Mouse (Mus musculus) neural tube, embryonic 13.5 days (tissue): Measurements from ENCODE around the gene Gm20509. TPM values are rescaled to one million over a fixed set of nuclear protein-coding genes. Genes with fewer than 3 reads are reported as not detected.

Experiments
- ATAC-seq: fragments of 200-750 bp; cut with Nextera tagmentation; 2 replicates; pipeline ENCODE4 v1.8.0; 2017; ENCODE audit warnings: low read depth, mild to moderate bottlenecking, moderate TSS enrichment, moderate library complexity
- H3K27ac ChIP-seq: fragments of 300-500 bp; sonication (generic); replicated peaks from 2 replicates; pipeline ENCODE4 v1.5.1; 2015; ENCODE audit warnings: moderate library complexity, mild to moderate bottlenecking, inconsistent platforms
- H3K27me3 ChIP-seq: fragments of 300-500 bp; sonication (generic); 2 replicates; pipeline ENCODE4 v1.6.1; 2015; ENCODE audit warnings: mild to moderate bottlenecking, inconsistent platforms
- H3K36me3 ChIP-seq: fragments of 300-500 bp; sonication (generic); 2 replicates; pipeline ENCODE4 v1.6.1; 2015; ENCODE audit warnings: mild to moderate bottlenecking, inconsistent platforms
- H3K4me1 ChIP-seq: fragments of 300-500 bp; sonication (generic); replicated peaks from 2 replicates; pipeline ENCODE4 v1.6.1; 2015; ENCODE audit warnings: inconsistent platforms
- H3K4me2 ChIP-seq: fragments of 300-500 bp; sonication (generic); 2 replicates; pipeline ENCODE4 v1.6.1; 2015; ENCODE audit warnings: inconsistent platforms, mild to moderate bottlenecking, moderate library complexity
- H3K4me3 ChIP-seq: fragments of 300-500 bp; sonication (generic); 2 replicates; pipeline ENCODE4 v1.5.1; 2015; ENCODE audit warnings: mild to moderate bottlenecking, inconsistent platforms
- H3K9ac ChIP-seq: fragments of 300-500 bp; sonication (generic); 2 replicates; pipeline ENCODE4 v1.6.1; 2015; ENCODE audit warnings: moderate library complexity, mild to moderate bottlenecking, inconsistent platforms
- H3K9me3 ChIP-seq: fragments of 300-500 bp; sonication (generic); 2 replicates; pipeline ENCODE4 v1.6.1; 2016; ENCODE audit warnings: inconsistent platforms
- WGBS: fragments of 180-500 bp; shearing (Covaris S2); methylation state at CpG from one replicate; pipeline ENCODE4 v1.1.7; 2015; 5-methylcytosine and 5-hydroxymethylcytosine counted together
- polyA plus RNA-seq: library from polyadenylated mRNA; unstranded; fragments of >200 nt; fragmentation: Nextera tagmentation; extraction: Ambion mirVana; gene quantifications from 2 replicates; pipeline ENCODE4 v1.2.1, GENCODE M21; 2015

The Gm20509 gene
- polyA plus RNA-seq, 1 experiment from 2014 or later: not detected

DNA sequence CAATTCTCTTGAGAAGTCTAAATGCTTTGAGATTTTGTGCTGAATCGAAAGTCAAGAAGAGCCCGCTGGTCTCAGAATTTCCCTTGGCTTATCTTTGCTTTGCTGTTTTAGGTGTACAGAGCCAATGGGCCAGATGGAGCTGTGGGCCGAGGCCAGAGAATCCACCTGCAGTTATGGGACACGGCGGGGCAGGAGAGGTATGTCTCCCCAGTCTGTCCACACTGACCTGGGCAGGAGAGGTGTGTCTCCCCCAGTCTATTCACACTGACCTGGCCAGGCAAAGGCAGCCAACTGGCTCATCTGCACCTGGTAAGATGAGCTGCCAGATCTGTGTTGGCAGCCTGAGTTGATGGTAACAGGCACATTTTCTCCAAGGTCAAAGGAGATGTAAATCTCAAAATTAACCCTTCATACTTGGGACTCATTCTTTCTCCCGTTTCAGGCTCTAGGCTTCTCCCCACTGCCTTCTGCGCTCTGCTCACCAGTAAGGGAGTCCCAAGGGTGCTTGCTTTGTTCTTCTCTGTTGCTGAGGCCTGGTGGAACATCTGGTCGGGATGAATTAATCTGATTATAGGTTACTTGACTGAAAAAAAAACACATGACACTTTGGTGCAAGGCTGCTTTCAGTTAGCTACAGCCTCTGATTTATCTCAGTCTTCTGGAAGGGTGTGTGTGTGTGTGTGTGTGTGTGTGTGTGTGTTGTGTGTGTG is 19.8 kb upstream of the Gm20509 start:
- ATAC-seq: no peak
- 83% methylated on average over 8 of the region's 8 CpGs for WGBS
- no peaks in the 10 kb centered on the region for H3K36me3 ChIP-seq
- H3K27me3 ChIP-seq: no peaks in the 10 kb centered on the region
- no peaks in the 10 kb centered on the region for H3K9me3 ChIP-seq
- no peaks in the 10 kb centered on the region for H3K4me1 ChIP-seq
- H3K4me2 ChIP-seq: no peak overlapping the region
- H3K4me3 ChIP-seq: no peak overlapping the region
- H3K9ac ChIP-seq: no peak overlapping the region
- H3K27ac ChIP-seq: no peak overlapping the region

DNA sequence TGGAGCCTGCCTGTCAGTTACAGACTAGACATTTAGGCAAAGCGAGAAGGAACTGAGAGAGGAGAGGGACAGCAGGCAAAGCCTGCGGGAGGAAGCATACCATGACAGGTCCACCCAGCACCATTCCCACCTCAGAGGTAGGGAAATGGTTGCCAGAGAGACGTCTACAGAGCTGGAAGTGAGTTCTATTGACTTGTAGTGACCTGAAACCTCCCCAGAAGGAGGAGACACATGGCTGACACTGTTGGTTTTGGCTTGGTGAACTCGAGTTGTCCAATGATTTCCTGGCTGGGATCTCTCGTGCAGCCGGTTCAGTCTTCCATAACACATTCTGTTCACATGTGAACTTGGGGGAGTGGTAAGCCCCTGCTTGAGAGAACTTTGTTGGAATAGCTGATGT is 18.3 kb upstream of the Gm20509 start:
- WGBS: 73% methylated on average over 6 of the region's 6 CpGs
- no peaks in the 10 kb centered on the region for H3K36me3 ChIP-seq
- no peak overlapping the region for H3K4me3 ChIP-seq
- no peak overlapping the region for H3K4me2 ChIP-seq
- no peak overlapping the region for H3K9ac ChIP-seq
- no peaks in the 10 kb centered on the region for H3K27me3 ChIP-seq
- no peak overlapping the region for H3K27ac ChIP-seq
- no peak for ATAC-seq
- H3K9me3 ChIP-seq: no peaks in the 10 kb centered on the region
- no peaks in the 10 kb centered on the region for H3K4me1 ChIP-seq

DNA sequence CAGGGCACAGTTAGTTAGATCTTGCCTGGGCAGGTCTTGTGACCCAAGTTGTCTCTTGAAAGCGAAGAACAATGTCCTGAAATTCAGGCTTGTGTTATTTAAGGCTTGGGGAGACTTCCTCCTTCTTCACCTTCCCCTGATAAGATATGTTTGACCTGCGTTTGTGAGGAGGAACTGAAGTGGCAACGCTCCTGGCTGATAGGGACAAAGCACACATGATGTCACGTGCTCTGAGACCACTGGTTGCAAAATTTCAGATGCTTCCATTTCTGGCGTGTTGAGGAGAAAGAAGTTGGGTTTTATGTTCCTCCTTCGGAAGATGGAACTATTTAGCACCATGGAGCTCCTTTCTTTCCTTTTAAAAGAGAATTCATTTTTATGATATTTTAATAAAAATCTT is 16.4 kb upstream of the Gm20509 start:
- H3K4me3 ChIP-seq: no peak overlapping the region
- H3K27me3 ChIP-seq: no peaks in the 10 kb centered on the region
- H3K36me3 ChIP-seq: no peaks in the 10 kb centered on the region
- no peak for ATAC-seq
- no peak overlapping the region for H3K9ac ChIP-seq
- 83% methylated on average over 6 of the region's 6 CpGs for WGBS
- no peaks in the 10 kb centered on the region for H3K9me3 ChIP-seq
- H3K4me2 ChIP-seq: no peak overlapping the region
- no peaks in the 10 kb centered on the region for H3K4me1 ChIP-seq
- no peak overlapping the region for H3K27ac ChIP-seq

DNA sequence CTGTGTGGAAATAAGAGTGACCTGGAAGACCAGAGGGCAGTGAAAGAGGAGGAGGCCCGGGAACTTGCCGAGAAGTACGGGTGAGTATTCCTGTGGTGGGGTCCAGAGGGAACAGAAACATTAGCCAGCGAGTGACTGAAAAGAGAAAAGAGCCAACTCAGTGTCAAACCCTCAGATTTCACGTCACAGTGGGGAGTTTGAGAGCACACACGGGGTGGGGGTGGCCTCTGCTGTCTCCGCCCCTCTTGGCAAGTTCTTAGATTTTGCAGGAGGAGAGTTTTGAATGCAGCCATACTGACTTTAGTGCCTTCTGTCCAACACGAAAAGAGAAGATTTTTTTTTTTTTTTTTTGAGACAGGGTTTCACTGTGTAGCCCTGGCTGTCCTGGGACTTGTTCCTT is 15.1 kb upstream of the Gm20509 start:
- Histone ChIP-seq H3K9me3 (no peaks in the 10 kb centered on the region), H3K9ac (no peak overlapping the region), H3K4me3 (no peak overlapping the region), H3K27me3 (no peaks in the 10 kb centered on the region), H3K27ac (no peak overlapping the region), H3K36me3 (no peaks in the 10 kb centered on the region), H3K4me1 (no peaks in the 10 kb centered on the region), H3K4me2 (no peak overlapping the region)
- ATAC-seq: no peak
- 58% methylated on average over 8 of the region's 8 CpGs for WGBS

DNA sequence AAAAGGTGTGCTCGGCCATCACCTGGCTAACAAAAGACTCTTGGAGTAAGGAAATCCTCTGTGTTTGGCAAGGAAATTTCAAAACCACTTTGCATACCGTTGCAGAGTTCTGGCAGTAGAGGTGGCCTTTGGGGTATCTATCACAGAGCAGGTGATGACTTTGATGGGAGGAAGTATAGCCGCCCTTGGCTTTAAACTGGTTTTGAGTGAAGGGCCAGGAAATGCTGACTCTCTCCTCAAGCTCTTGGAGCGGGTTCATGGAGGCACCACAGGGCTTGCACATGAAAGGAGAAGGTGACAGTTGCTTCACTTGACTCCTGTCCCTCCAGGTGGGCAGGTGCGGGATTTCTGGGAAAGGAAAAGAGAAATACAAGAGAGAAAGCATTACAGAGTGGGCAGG is 14.7 kb upstream of the Gm20509 start:
- no peak overlapping the region for H3K9ac ChIP-seq
- no peaks in the 10 kb centered on the region for H3K4me1 ChIP-seq
- ATAC-seq: no peak
- H3K36me3 ChIP-seq: no peaks in the 10 kb centered on the region
- no peak overlapping the region for H3K27ac ChIP-seq
- no peaks in the 10 kb centered on the region for H3K9me3 ChIP-seq
- WGBS: 78% methylated on average over 5 of the region's 5 CpGs
- H3K4me2 ChIP-seq: no peak overlapping the region
- H3K4me3 ChIP-seq: no peak overlapping the region
- H3K27me3 ChIP-seq: peaks cover under 1% of the 10 kb centered on the region; the same call in 1 of the 2 replicates

DNA sequence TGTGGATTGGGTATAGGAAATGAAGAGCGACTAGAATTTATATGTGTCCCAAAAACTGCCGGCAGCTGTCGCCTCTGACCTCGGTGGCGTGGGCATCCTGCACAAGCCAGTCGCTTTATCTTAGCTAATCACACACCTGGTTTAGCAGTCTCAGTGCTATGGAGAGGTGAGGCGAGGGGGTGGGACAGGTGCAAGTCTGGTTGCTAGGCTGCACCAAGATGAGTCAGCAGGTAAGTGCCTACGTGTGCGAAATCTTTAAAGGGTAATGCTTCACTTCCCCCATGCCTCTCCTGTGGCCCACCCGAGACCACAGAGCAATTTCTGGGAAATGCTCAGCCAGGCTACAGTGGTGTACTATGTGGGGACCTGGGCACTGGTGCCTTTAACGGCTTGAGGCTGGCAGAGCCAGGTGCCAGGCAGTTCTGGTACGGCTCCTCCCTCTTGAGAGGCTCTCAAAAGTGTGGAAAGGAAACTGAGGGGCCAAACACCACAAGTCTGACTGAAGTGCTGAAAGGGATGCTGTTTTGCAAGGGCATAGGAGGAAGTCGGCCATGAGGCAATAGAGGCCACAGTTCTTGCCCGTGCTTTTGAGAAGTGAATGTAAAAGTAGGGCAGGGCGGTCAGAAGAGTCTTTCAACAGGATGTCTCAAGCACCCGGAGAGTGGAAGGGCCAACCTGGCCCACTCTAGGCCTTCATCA is 12.9 kb upstream of the Gm20509 start:
- no peak for ATAC-seq
- Histone ChIP-seq H3K4me2 (no peak overlapping the region), H3K27ac (no peak overlapping the region), H3K9ac (no peak overlapping the region), H3K36me3 (no peaks in the 10 kb centered on the region), H3K4me3 (no peak overlapping the region), H3K4me1 (no peaks in the 10 kb centered on the region), H3K27me3 (peaks cover 5% of the 10 kb centered on the region; the same call in 1 of the 2 replicates), H3K9me3 (no peaks in the 10 kb centered on the region)
- 75% methylated on average over 16 of the region's 16 CpGs for WGBS

DNA sequence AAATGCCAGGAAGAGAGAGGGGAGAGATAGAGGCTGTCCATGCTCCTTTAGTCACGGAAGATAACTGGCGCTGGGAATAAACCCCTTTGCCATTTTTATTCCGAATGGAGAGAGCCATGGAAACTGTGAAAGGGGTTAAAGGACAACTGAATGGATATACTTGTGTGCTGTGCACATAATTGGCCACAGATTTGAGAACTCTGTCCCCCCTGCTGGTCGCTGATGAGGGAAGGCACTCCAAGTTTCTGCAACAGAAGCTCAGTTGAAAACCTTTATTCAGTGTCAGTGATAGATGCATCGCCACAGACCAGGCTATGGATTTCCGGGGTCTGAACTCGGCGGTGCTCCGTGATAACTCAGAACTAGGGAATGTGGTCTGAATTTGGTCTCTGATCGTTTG is 12.1 kb upstream of the Gm20509 start:
- Histone ChIP-seq H3K27ac (no peak overlapping the region), H3K4me2 (no peak overlapping the region), H3K4me1 (0 out of 2 replicates have a peak, but pooled peaks cover 3% of the 10 kb centered on the region), H3K9ac (no peak overlapping the region), H3K36me3 (no peaks in the 10 kb centered on the region), H3K9me3 (no peaks in the 10 kb centered on the region), H3K27me3 (peaks cover 5% of the 10 kb centered on the region; the same call in 1 of the 2 replicates), H3K4me3 (no peak overlapping the region)
- 78% methylated on average over 10 of the region's 10 CpGs for WGBS
- ATAC-seq: no peak

DNA sequence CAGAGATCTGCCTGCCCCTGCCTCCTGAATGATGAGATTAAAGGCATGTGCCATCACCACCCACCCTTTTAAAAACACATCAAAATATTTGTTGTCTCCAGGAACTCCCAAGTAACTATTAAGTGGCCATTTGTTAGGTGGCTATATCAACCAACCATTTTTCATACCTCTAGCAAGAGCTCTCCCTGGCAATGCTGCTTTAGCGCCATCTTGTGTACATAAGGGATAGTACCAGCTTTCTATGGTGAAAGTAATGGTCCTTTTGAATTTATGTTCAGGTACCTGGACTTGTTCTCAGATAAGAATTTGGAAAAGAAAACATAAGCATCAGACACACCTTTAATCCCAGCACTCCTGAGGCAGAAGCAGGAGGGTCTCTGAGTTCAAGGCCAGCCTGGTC is 10.5 kb upstream of the Gm20509 start:
- WGBS: 0% methylated on average over 1 of the region's 1 CpGs
- Histone ChIP-seq H3K9ac (no peak overlapping the region), H3K9me3 (no peaks in the 10 kb centered on the region), H3K27me3 (peaks cover 10% of the 10 kb centered on the region; the same call in 1 of the 2 replicates), H3K4me3 (no peak overlapping the region), H3K27ac (no peak overlapping the region), H3K4me2 (no peak overlapping the region), H3K4me1 (0 out of 2 replicates have a peak, but pooled peaks cover 3% of the 10 kb centered on the region), H3K36me3 (no peaks in the 10 kb centered on the region)
- no peak; the same call in 1 of the 2 replicates for ATAC-seq

DNA sequence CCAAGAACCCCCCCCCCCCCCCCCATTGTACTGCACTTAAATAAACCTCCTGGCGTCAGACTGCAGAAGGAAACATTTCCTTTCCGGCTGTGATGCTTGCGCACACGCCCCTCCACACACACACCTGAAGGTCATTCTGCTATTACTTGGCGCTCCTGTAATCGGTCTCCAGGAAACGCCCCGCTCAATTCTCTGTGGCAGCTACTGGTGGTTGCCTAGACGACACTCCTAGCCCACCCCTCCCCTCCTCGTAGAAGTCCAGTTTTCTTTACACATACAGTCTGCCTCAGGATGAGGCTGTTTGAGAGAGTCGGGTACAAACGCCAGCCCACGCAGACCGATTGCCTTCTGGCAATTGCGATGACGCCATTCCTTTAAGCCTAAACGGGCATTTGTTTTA is 7.7 kb upstream of the Gm20509 start:
- peaks cover 10% of the 10 kb centered on the region; the same call in 1 of the 2 replicates for H3K27me3 ChIP-seq
- no peak overlapping the region for H3K27ac ChIP-seq
- no peak overlapping the region for H3K4me2 ChIP-seq
- H3K9me3 ChIP-seq: no peaks in the 10 kb centered on the region
- H3K4me1 ChIP-seq: 0 out of 2 replicates have a peak, but pooled peaks cover 3% of the 10 kb centered on the region
- ATAC-seq: peak; percentile 63; the same call in 1 of the 2 replicates
- H3K9ac ChIP-seq: 0 out of 2 replicates have a peak overlapping the region, but pooled peaks have one; percentile 22
- WGBS: 34% methylated on average over 17 of the region's 17 CpGs
- no peak overlapping the region for H3K4me3 ChIP-seq
- H3K36me3 ChIP-seq: no peaks in the 10 kb centered on the region

DNA sequence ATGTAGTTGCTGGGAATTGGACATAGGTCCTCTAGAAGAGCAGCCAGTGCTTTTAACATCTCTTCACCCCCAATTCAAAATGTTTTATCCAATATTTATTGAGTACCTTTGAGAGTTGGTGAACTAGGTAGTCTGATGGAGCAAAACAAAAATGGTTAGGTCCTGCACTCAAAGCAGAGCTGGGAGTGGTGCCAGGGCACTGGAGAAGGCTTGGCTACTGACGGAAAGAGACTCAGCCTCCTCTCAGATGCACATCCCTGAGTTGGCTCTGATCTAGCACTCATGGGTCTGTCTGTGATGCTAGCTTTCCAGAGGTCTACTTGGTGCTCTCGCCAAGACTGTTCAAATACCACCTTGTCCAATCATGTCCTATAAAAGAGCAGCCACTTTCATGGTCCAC is 4.4 kb upstream of the Gm20509 start:
- ATAC-seq: no peak
- WGBS: 90% methylated on average over 2 of the region's 2 CpGs
- no peak overlapping the region for H3K27ac ChIP-seq

DNA sequence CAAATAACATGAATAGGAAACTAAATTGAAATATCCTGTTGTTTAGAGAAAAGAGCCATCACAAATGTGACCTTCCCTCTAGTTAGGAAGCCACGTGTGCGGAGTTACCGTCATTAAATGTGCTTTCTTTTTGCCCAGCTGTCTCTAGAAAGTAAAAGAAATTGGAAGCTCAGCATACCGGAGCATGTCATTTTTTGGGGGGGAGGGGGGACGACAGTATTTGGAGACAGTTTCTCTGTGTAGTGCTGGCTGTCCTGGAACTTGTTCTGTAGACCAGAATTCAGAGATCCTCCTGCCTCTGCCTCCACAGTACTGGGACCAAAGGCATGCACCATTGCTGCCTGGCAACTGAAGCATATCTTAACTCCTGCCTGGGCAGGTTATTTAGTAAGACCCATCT is 734 bp upstream of the Gm20509 start, which contains the start of gene Khdc3:
Gene Khdc3 (plus strand): TSS at position 301 of the 400 bp plus-strand sequence.
- H3K27me3 ChIP-seq: peaks cover 45% of the 10 kb centered on the region
- no peaks in the 10 kb centered on the region for H3K9me3 ChIP-seq
- H3K4me1 ChIP-seq: peaks cover 6% of the 10 kb centered on the region
- no peak within 1 kb of the TSS for H3K9ac ChIP-seq
- ATAC-seq: no peak
- no peak within 1 kb of the TSS for H3K4me3 ChIP-seq
- no peaks in the 10 kb centered on the region for H3K36me3 ChIP-seq
- H3K27ac ChIP-seq: no peak within 1 kb of the TSS
- 88% methylated on average over 5 of the region's 5 CpGs for WGBS
- H3K4me2 ChIP-seq: no peak within 1 kb of the TSS

More for the DNA sequence above, 4.4 kb upstream of the Gm20509 start:
- peaks cover 17% of the 10 kb centered on the region for H3K27me3 ChIP-seq
- no peaks in the 10 kb centered on the region for H3K9me3 ChIP-seq
- H3K4me1 ChIP-seq: 0 out of 2 replicates have a peak, but pooled peaks cover 3% of the 10 kb centered on the region
- H3K9ac ChIP-seq: no peak overlapping the region
- H3K4me2 ChIP-seq: no peak overlapping the region
- H3K36me3 ChIP-seq: no peaks in the 10 kb centered on the region
- no peak overlapping the region for H3K4me3 ChIP-seq

DNA sequence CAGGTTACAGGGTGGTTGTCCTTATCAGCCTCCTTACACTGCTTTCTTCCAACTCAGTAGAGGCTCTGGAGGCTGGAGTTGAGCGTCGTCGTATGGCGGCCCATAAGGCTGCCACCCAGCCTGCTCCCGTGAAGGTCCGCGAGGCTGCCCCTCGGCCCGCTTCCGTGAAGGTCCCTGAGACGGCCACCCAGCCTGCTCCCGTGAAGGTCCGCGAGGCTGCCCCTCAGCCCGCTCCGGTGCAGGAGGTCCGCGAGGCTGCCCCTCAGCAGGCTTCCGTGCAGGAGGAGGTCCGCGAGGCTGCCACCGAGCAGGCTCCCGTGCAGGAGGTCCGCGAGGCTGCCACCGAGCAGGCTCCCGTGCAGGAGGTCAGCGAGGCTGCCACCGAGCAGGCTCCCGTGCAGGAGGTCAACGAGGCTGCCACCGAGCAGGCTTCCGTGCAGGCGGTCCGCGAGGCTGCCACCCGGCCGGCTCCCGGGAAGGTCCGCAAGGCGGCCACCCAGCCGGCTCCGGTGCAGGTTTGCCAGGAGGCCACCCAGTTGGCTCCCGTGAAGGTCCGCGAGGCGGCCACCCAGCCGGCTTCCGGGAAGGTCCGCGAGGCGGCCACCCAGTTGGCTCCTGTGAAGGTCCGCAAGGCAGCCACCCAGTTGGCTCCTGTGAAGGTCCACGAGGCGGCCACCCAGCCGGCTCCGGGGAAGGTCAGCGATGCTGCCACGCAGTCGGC is 1.0 kb downstream of the Gm20509 start:
- peak overlapping the region; percentile 46 for H3K4me3 ChIP-seq
- H3K27ac ChIP-seq: no peak overlapping the region
- H3K36me3 ChIP-seq: no peaks in the 10 kb centered on the region
- H3K4me1 ChIP-seq: peaks cover 6% of the 10 kb centered on the region
- 5% methylated on average over 60 of the region's 60 CpGs for WGBS
- H3K4me2 ChIP-seq: peak overlapping the region; percentile 76
- H3K9me3 ChIP-seq: no peaks in the 10 kb centered on the region
- peak; percentile 40; the same call in 1 of the 2 replicates for ATAC-seq
- peaks cover 47% of the 10 kb centered on the region for H3K27me3 ChIP-seq
- H3K9ac ChIP-seq: peak overlapping the region; percentile 67
